Mouse (Mus musculus): ENCODE measurements around the gene Swap70. TPM values are rescaled to one million over a fixed set of nuclear protein-coding genes. Genes with fewer than 3 reads are reported as not detected.

Swap70 gene
- polyA plus RNA-seq, 1 experiment from 2014 or later = 22.5 TPM

DNA sequence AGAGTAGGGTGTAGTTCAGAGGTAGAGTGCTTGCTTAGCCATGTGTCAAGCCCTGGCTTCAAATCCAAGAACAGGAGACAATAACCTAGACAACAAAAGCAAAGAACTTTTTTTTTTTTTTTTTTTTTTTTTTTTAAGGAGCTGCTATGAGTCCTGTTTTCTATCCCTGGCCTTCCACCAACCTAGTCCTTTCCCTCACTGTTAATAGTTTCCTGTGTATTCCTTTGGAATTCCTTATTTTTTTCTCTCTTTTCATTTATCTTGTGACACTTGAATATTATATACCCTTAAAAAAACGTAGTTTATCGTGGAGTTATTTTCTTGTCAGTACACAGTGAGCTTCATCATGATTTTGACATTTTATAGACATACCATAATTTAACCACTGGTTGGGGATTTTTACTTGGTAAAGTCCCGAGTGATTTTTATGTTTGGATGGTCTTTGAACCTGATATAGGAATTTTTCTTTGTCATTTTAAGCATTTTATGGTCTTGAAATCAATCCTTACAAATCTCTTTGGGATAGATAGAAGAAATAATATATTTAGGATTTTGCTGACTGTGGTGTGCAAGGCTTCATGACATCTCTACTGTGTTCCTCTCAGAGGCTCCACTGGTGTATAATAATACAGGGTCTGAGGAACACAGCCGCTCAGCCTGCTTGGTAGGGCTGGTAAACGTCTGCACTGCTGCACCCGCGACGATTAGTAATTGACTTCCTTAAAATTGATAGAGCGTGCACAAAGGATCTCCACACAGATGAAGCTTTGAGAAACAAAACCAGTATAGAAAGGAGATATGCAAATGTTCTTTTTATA is 20.2 kb downstream of the Swap70 start:
- ATAC-seq (ENCODE audit: insufficient read depth, low FRiP score, low read depth) = no peak
- WGBS = 70% methylated on average over 9 of the region's 9 CpGs

DNA sequence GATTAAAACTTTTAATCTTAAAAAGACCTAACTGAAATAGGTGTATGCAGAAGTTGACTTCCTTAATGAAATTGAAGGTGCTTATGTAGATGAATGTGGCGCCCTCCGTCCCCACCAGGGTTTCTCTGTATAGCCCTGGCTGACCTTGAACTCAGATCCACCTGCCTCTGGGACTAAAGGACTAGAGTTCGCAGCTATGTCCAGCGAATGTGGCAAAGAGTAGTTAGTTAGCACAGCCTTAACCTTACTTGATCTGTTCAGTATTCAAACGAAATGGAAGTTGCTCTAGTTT is 20.7 kb downstream of the Swap70 start:
- H3K4me3 ChIP-seq (replicated peaks) = no peak overlapping the region
- no peaks in the 10 kb centered on the region for H3K27me3 ChIP-seq (replicated peaks)
- ATAC-seq (ENCODE audit: insufficient read depth, low FRiP score, low read depth) = no peak
- no peak overlapping the region for H3K4me2 ChIP-seq
- peaks cover 9% of the 10 kb centered on the region for H3K4me1 ChIP-seq
- 92% methylated on average over 5 of the region's 5 CpGs for WGBS
- H3K9ac ChIP-seq = no peak overlapping the region
- H3K27ac ChIP-seq = no peak overlapping the region
- no peaks in the 10 kb centered on the region for H3K36me3 ChIP-seq
- no peaks in the 10 kb centered on the region for H3K9me3 ChIP-seq

More for the DNA sequence above, 20.2 kb downstream of the Swap70 start:
- no peak overlapping the region for H3K9ac ChIP-seq
- no peak overlapping the region for H3K4me2 ChIP-seq
- no peak overlapping the region for H3K4me3 ChIP-seq (replicated peaks)
- H3K4me1 ChIP-seq = peaks cover 15% of the 10 kb centered on the region
- no peaks in the 10 kb centered on the region for H3K36me3 ChIP-seq
- H3K9me3 ChIP-seq = no peaks in the 10 kb centered on the region
- H3K27ac ChIP-seq = no peak overlapping the region
- no peaks in the 10 kb centered on the region for H3K27me3 ChIP-seq (replicated peaks)

- Histone ChIP-seq H3K4me3 (replicated peaks) (no peak overlapping the region), H3K36me3 (no peaks in the 10 kb centered on the region), H3K4me2 (no peak overlapping the region), H3K9me3 (no peaks in the 10 kb centered on the region), H3K27ac (no peak overlapping the region), H3K9ac (no peak overlapping the region), H3K4me1 (no peaks in the 10 kb centered on the region), H3K27me3 (replicated peaks) (no peaks in the 10 kb centered on the region)
- whole genome bisulfite sequencing = 92% methylated on average over 9 of the region's 9 CpGs
- ATAC-seq (ENCODE audit: insufficient read depth, low FRiP score, low read depth) = no peak
These were observed 23.6 kb downstream of the Swap70 start for GRCm38 (mm10) chr7:110245128-110245527.

DNA sequence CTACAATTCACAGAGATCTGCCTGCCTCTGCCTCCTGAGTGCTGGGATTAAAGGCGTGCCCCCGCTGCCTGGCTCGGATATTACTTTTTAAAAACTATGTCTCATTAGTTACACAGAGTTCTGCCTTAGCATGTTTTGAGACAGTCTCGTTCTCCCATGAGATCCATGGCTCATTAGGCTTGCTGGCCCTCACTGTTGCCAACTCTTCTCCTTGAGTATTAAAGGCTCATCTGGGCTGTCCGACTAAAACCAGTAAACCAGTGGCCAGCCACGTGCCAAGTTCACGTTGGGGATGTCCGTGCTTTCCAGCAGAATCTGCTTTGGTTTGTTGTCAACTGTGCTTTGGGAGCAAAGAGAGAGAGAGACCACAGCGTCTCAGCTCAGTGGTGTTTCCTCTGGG is 25.0 kb downstream of the Swap70 start:
- no peak overlapping the region for H3K27ac ChIP-seq
- no peaks in the 10 kb centered on the region for H3K9me3 ChIP-seq
- no peak for ATAC-seq (ENCODE audit: insufficient read depth, low FRiP score, low read depth)
- H3K4me1 ChIP-seq = no peaks in the 10 kb centered on the region
- no peaks in the 10 kb centered on the region for H3K27me3 ChIP-seq (replicated peaks)
- no peaks in the 10 kb centered on the region for H3K36me3 ChIP-seq
- H3K9ac ChIP-seq = no peak overlapping the region
- H3K4me2 ChIP-seq = no peak overlapping the region
- H3K4me3 ChIP-seq (replicated peaks) = no peak overlapping the region
- 92% methylated on average over 9 of the region's 9 CpGs for WGBS

- Histone ChIP-seq H3K9me3 (no peaks in the 10 kb centered on the region), H3K4me1 (no peaks in the 10 kb centered on the region), H3K4me3 (replicated peaks) (no peak overlapping the region), H3K27me3 (replicated peaks) (no peaks in the 10 kb centered on the region), H3K36me3 (no peaks in the 10 kb centered on the region), H3K4me2 (no peak overlapping the region), H3K27ac (no peak overlapping the region), H3K9ac (no peak overlapping the region)
- WGBS = 90% methylated on average over 3 of the region's 3 CpGs
- ATAC-seq (ENCODE audit: insufficient read depth, low FRiP score, low read depth) = no peak
These were observed 26.3 kb downstream of the Swap70 start for GRCm38 (mm10) chr7:110247801-110248200.

- 87% methylated on average over 4 of the region's 4 CpGs for WGBS
- Histone ChIP-seq H3K4me1 (no peaks in the 10 kb centered on the region), H3K9ac (no peak overlapping the region), H3K36me3 (no peaks in the 10 kb centered on the region), H3K27ac (no peak overlapping the region), H3K9me3 (no peaks in the 10 kb centered on the region), H3K4me3 (replicated peaks) (no peak overlapping the region), H3K27me3 (replicated peaks) (no peaks in the 10 kb centered on the region), H3K4me2 (no peak overlapping the region)
- ATAC-seq (ENCODE audit: insufficient read depth, low FRiP score, low read depth) = no peak
These were observed 27.2 kb downstream of the Swap70 start for GRCm38 (mm10) chr7:110248677-110249076.

DNA sequence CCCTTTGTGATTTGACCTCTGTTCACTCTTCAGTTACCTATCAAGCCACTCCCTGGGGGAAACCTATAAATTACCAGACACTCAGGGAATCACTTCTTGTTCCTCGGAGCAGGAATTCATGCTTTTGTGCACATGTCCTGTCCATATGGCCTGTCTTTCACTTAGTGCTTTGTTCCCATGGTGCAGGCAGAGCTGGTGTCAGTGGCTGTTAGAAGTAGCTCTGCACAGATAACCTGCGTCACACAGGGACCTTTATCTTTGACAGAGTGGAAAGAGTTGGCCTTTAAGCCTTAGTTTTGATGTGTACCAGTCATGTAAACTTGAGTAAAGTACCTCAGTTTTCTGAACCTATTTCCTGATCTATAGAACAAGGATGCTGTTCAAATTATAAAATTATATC is 32.4 kb downstream of the Swap70 start:
- Histone ChIP-seq H3K4me2 (no peak overlapping the region), H3K36me3 (no peaks in the 10 kb centered on the region), H3K9ac (no peak overlapping the region), H3K4me1 (peaks cover 7% of the 10 kb centered on the region; the same call in 1 of the 2 replicates), H3K27me3 (replicated peaks) (no peaks in the 10 kb centered on the region), H3K27ac (no peak overlapping the region), H3K9me3 (no peaks in the 10 kb centered on the region), H3K4me3 (replicated peaks) (no peak overlapping the region)
- WGBS = 62% methylated on average over 2 of the region's 2 CpGs
- no peak for ATAC-seq (ENCODE audit: insufficient read depth, low FRiP score, low read depth)

- ATAC-seq (ENCODE audit: insufficient read depth, low FRiP score, low read depth) = no peak
- Histone ChIP-seq H3K9me3 (no peaks in the 10 kb centered on the region), H3K36me3 (no peaks in the 10 kb centered on the region), H3K27me3 (replicated peaks) (no peaks in the 10 kb centered on the region), H3K4me1 (peaks cover 7% of the 10 kb centered on the region; the same call in 1 of the 2 replicates), H3K27ac (no peak overlapping the region), H3K9ac (no peak overlapping the region), H3K4me2 (no peak overlapping the region), H3K4me3 (replicated peaks) (no peak overlapping the region)
- WGBS = 70% methylated on average over 5 of the region's 5 CpGs
These were observed 32.9 kb downstream of the Swap70 start for GRCm38 (mm10) chr7:110254395-110254794.

GRCm38 (mm10) chr7:110257059-110257458 is 35.5 kb downstream of the Swap70 start:
- H3K9ac ChIP-seq = no peak overlapping the region
- WGBS = 71% methylated on average over 2 of the region's 2 CpGs
- no peak overlapping the region for H3K4me2 ChIP-seq
- no peaks in the 10 kb centered on the region for H3K27me3 ChIP-seq (replicated peaks)
- H3K4me1 ChIP-seq = peaks cover 11% of the 10 kb centered on the region; the same call in 1 of the 2 replicates
- no peak for ATAC-seq (ENCODE audit: insufficient read depth, low FRiP score, low read depth)
- no peaks in the 10 kb centered on the region for H3K36me3 ChIP-seq
- H3K27ac ChIP-seq = no peak overlapping the region; the same call in 1 of the 2 replicates
- H3K9me3 ChIP-seq = no peaks in the 10 kb centered on the region
- H3K4me3 ChIP-seq (replicated peaks) = no peak overlapping the region

GRCm38 (mm10) chr7:110258196-110258950 is 36.9 kb downstream of the Swap70 start:
- H3K4me3 ChIP-seq (replicated peaks) = no peak overlapping the region
- H3K9me3 ChIP-seq = no peaks in the 10 kb centered on the region
- peaks cover 11% of the 10 kb centered on the region; the same call in 1 of the 2 replicates for H3K4me1 ChIP-seq
- no peak for ATAC-seq (ENCODE audit: insufficient read depth, low FRiP score, low read depth)
- H3K27me3 ChIP-seq (replicated peaks) = no peaks in the 10 kb centered on the region
- no peak overlapping the region for H3K9ac ChIP-seq
- no peak overlapping the region for H3K4me2 ChIP-seq
- H3K27ac ChIP-seq = peak overlapping the region; percentile 48; the same call in 1 of the 2 replicates
- 77% methylated on average over 11 of the region's 11 CpGs for WGBS
- H3K36me3 ChIP-seq = no peaks in the 10 kb centered on the region

GRCm38 (mm10) chr7:110259966-110260711 is 38.6 kb downstream of the Swap70 start:
- H3K9me3 ChIP-seq = no peaks in the 10 kb centered on the region
- no peak overlapping the region for H3K4me3 ChIP-seq (replicated peaks)
- WGBS = 49% methylated on average over 4 of the region's 4 CpGs
- H3K27ac ChIP-seq = peak overlapping the region; percentile 69; the same call in 1 of the 2 replicates
- peaks cover 11% of the 10 kb centered on the region; the same call in 1 of the 2 replicates for H3K4me1 ChIP-seq
- H3K36me3 ChIP-seq = no peaks in the 10 kb centered on the region
- ATAC-seq (ENCODE audit: insufficient read depth, low FRiP score, low read depth) = no peak
- H3K27me3 ChIP-seq (replicated peaks) = no peaks in the 10 kb centered on the region
- no peak overlapping the region for H3K9ac ChIP-seq
- H3K4me2 ChIP-seq = no peak overlapping the region

- Histone ChIP-seq H3K4me3 (replicated peaks) (no peak overlapping the region), H3K27ac (no peak overlapping the region), H3K4me2 (no peak overlapping the region), H3K36me3 (no peaks in the 10 kb centered on the region), H3K9ac (no peak overlapping the region), H3K4me1 (peaks cover 11% of the 10 kb centered on the region; the same call in 1 of the 2 replicates), H3K27me3 (replicated peaks) (no peaks in the 10 kb centered on the region), H3K9me3 (no peaks in the 10 kb centered on the region)
- 59% methylated on average over 4 of the region's 4 CpGs for WGBS
- ATAC-seq (ENCODE audit: insufficient read depth, low FRiP score, low read depth) = no peak
These were observed 40.3 kb downstream of the Swap70 start for GRCm38 (mm10) chr7:110261807-110262206.
